Mouse (Mus musculus): ENCODE measurements around the gene Lpin1. TPM values are rescaled to one million over a fixed set of nuclear protein-coding genes. Genes with fewer than 3 reads are reported as not detected.

The Lpin1 gene
- total RNA-seq, 2 experiments from 2014 or later, result 6.6 to 11.7 TPM

- ATAC-seq (ENCODE audit: poor library complexity, severe bottlenecking), result no peak
These were observed 8.7 kb upstream of the Lpin1 start for GRCm38 (mm10) chr12:16619453-16619852.

- ATAC-seq (ENCODE audit: poor library complexity, severe bottlenecking), result no peak
These were observed 7.9 kb upstream of the Lpin1 start for GRCm38 (mm10) chr12:16618512-16619274.

GRCm38 (mm10) chr12:16615738-16616137 lies 5.0 kb upstream of the Lpin1 start:
- ATAC-seq (ENCODE audit: poor library complexity, severe bottlenecking), result no peak

- no peak for ATAC-seq (ENCODE audit: poor library complexity, severe bottlenecking)
These were observed 3.8 kb upstream of the Lpin1 start for GRCm38 (mm10) chr12:16614556-16614955.

- ATAC-seq (ENCODE audit: poor library complexity, severe bottlenecking), result no peak
These were observed 5.1 kb downstream of the Lpin1 start for GRCm38 (mm10) chr12:16605624-16606023.

- no peak for ATAC-seq (ENCODE audit: poor library complexity, severe bottlenecking)
These were observed 8.5 kb downstream of the Lpin1 start for GRCm38 (mm10) chr12:16602271-16602670.

GRCm38 (mm10) chr12:16600374-16600773 lies 10.4 kb downstream of the Lpin1 start:
- no peak for ATAC-seq (ENCODE audit: poor library complexity, severe bottlenecking)

- ATAC-seq (ENCODE audit: poor library complexity, severe bottlenecking), result no peak
These were observed 11.4 kb downstream of the Lpin1 start for GRCm38 (mm10) chr12:16599359-16599758.

GRCm38 (mm10) chr12:16593761-16594160 lies 17.0 kb downstream of the Lpin1 start:
- no peak for ATAC-seq (ENCODE audit: poor library complexity, severe bottlenecking)

- no peak for ATAC-seq (ENCODE audit: poor library complexity, severe bottlenecking)
These were observed 17.8 kb downstream of the Lpin1 start for GRCm38 (mm10) chr12:16593014-16593413.

- ATAC-seq (ENCODE audit: poor library complexity, severe bottlenecking), result no peak
These were observed 18.3 kb downstream of the Lpin1 start for GRCm38 (mm10) chr12:16592451-16592850.

- peak; percentile 66 for ATAC-seq (ENCODE audit: poor library complexity, severe bottlenecking)
These were observed 19.1 kb downstream of the Lpin1 start for GRCm38 (mm10) chr12:16591453-16592200.

GRCm38 (mm10) chr12:16589966-16590365 lies 20.8 kb downstream of the Lpin1 start:
- ATAC-seq (ENCODE audit: poor library complexity, severe bottlenecking), result no peak

- peak; percentile 84 for ATAC-seq (ENCODE audit: poor library complexity, severe bottlenecking)
These were observed 21.4 kb downstream of the Lpin1 start for GRCm38 (mm10) chr12:16589204-16589949.

- ATAC-seq (ENCODE audit: poor library complexity, severe bottlenecking), result no peak
These were observed 22.2 kb downstream of the Lpin1 start for GRCm38 (mm10) chr12:16588396-16589042.

GRCm38 (mm10) chr12:16587767-16588166 lies 23.0 kb downstream of the Lpin1 start:
- no peak for ATAC-seq (ENCODE audit: poor library complexity, severe bottlenecking)

- ATAC-seq (ENCODE audit: poor library complexity, severe bottlenecking), result no peak
These were observed 23.7 kb downstream of the Lpin1 start for GRCm38 (mm10) chr12:16587111-16587510.

GRCm38 (mm10) chr12:16584964-16585363 lies 25.8 kb downstream of the Lpin1 start:
- no peak for ATAC-seq (ENCODE audit: poor library complexity, severe bottlenecking)

- ATAC-seq (ENCODE audit: poor library complexity, severe bottlenecking), result peak; percentile 76
These were observed 26.6 kb downstream of the Lpin1 start for GRCm38 (mm10) chr12:16584035-16584682.

- ATAC-seq (ENCODE audit: poor library complexity, severe bottlenecking), result no peak
These were observed 27.5 kb downstream of the Lpin1 start for GRCm38 (mm10) chr12:16583313-16583712.

Measured in megakaryocyte, adult 5-6 weeks (primary cell).